Mouse (Mus musculus) cerebellum, adult 9-11 months (tissue): ENCODE results near the gene Sphk2.
A peak's percentile ranks its signal among the peaks of the same experiment; 100 is the strongest.

Experiments
- DNase-seq: peaks from one replicate; pipeline ENCODE4 v3.0.0; 2022

Gene Sphk2

DNA sequence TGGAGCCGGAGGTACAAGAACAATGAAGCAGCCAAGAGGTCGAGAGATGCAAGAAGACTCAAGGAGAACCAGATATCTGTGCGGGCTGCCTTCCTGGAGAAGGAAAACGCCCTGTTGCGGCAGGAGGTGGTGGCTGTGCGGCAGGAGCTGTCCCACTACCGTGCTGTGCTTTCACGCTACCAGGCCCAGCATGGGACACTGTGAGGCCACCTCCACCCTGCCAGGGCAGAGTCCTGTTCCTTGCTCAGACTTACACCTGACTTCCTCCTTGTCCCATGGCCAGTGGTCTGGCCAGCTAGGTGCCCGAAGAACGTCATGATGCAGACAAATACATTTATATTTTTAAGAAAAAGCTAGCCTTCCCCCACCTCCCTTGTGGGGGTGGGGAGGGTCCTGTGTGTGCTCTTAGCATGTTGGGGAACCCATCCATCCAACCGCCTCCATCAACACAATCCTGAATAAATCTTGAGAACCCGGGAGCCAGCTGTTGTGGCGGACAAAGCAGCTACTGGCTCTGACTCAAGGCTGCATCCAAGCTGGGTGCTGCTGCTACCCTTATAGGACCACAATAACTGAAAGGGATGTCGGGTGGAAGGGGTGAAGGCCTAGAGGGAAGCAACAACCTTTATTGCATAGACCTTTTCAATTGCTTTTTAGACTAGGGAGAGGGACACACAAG, 8.0 kb downstream of the Sphk2 start:
- peak; percentile 63 for DNase-seq

DNA sequence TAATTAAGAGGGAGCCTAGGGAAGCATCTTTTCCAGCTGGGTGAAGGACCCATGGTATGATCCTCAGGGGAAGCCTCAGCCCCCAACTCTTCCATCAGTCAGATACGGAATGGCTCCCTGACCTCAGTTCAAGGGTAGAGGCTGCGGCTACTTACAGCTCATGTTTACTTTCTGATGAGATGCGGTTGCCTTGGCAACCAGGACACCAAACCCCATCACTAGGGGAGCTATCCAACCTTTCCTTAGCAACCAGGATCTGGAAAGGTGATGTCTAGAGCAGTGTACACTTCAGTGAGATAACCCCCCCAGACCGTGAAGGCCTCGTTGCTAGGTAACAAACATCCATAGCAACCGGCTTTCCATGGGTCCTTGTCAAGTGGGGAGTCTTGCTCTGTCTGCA, 8.8 kb downstream of the Sphk2 start:
- peak; percentile 64 for DNase-seq

DNA sequence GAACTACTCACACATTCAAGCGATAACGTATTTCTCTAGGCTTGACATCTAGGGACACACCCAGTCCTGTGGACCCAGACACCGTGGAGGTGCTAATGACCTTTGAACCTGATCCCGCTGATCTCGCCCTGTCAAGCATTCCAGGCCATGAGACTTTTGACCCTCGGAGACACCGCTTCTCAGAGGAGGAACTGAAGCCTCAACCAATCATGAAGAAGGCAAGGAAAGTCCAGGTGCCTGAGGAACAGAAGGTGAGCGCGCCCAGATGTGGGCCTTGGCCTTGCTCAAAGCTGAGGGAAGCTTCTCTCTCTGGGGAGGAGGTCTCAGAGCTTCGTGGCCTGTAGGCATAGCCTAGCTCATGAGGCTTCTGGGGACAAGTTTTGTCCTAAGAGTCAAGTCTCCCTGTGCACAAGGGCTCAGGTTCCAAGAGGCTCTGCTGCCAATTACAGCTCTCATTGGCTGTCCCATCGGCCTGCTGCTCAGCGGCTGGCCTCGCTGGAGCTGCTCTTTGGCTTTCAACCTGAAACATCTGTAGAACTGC, 9.5 kb downstream of the Sphk2 start:
- DNase-seq = peak; percentile 77

DNA sequence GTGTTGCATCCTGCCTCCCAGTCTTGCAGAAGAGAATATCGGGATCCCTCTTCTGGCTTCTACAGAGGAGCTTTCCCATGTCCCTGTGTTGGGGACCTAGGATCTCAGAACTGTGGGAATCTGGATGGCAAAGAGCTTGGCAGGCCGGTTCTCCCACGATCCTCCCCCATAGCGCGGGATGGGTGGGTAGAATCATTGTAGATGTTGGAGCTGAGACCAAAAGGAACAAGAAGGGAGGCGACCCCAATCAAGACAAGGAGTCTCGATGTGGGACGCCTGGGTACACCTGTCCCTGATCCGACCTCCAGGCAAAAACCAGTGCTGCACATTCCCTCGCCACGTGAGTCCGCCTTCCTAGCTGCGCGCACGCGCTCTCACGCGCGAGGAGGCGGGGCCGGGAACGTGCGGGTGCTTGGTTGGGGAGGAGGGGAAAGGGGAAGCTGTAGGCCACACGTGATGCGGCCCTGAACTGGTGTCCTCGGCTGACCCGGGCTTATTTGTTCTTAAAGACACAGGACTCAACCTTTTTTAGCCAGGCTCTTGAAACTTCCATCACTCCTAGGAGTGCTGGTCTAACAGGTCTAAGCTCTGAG, 10.3 kb downstream of the Sphk2 start:
- DNase-seq = peak; percentile 98

DNA sequence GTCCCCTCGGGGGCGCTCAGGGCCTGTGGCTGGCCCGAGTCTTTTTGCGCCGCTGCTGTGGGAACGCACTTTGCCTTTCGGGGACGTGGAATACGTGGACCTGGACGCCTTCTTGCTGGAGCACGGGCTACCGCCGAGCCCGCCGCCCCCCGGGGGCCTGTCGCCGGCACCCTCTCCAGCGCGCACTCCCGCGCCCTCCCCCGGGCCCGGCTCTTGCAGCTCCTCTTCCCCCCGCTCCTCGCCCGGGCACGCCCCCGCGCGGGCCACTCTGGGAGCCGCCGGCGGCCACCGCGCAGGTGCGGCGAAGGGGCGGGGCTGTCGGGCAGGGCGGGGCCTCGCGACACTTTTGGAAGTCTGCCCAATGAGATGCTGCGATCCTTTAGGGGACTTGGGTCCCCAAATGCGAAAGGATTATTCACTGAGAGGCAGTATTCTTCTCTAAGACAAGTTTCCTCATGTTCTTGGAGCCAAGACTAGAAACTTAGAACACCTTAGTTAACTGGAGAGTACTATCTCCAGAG, 11.0 kb downstream of the Sphk2 start:
- DNase-seq = peak; percentile 94

DNA sequence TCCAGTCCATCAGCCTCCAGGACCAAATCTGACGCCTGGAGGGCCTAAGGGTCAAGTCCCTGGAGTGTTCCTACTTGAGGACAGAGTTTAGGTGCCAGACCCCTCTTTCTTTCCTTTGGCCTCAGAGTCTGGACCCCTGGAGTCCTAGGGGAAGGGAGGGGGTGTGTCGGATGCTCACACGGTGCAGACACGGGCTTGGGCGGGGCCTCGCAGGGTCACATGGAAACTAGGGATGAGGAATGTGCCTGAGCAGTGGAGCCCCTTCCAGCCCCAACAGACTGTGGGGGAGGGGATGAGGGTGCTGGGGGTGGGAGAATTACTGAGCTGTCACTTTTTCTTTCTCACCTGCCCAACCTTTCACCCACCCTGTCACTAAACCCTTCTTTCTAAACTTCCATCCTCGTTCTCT, 11.9 kb downstream of the Sphk2 start:
- peak; percentile 94 for DNase-seq

DNA sequence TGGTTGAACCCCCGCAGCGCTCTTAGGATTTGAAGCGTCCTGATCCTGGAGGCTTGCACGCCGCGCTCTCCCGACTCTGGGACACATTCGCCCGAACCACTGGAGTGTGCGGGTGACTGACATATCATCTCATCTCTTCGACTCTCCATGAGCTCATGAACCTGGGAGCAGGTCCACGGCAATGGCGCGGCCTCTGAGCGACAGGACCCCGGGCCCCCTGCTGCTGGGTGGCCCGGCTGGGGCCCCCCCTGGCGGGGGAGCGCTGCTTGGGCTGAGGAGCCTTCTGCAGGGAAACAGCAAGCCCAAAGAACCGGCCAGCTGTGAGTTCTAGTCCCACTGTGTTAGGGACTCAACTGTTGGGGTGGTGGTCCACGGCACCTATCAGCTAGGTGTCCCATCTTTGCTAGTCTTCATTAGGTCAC, 12.3 kb downstream of the Sphk2 start:
- DNase-seq = no peak

DNA sequence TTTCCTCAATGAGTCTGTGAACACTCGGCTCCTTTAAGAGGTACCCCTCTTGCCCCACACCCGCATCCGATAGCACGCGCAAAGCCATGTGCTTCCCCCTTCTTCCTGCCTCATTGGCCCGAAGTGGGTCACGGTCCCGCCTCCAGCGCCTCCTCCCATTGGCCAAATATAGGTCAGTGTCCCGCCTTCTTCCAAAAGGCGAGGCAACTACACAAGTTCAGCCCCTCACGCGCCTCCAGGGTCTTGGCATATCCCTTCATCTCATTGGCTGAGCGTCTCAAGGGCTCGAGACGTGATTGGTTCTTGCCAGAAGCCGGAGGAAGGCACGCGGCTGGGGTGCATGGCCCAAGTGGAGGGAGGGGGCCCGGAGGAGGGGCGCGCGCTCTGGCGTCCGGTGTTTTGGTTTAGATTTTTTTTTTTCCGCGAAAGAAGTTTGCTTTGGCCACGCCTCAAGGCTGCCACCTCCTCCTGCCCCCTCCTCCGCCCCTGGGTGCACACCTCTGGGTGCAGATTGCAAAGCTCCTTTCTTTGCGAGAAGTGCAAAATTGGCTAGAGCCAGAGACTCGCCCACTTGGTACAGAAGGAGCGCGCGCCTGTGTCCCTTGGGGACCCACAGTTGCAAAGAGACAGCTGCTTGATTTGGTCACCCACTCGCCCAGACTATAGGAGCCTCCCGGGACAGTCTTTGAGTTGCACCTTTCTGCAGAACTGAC, 12.9 kb downstream of the Sphk2 start, which contains the start of gene Dbp:
TSS of gene Dbp (plus strand) at position 359 of the 713 bp plus-strand sequence.
- peak; percentile 100 for DNase-seq

DNA sequence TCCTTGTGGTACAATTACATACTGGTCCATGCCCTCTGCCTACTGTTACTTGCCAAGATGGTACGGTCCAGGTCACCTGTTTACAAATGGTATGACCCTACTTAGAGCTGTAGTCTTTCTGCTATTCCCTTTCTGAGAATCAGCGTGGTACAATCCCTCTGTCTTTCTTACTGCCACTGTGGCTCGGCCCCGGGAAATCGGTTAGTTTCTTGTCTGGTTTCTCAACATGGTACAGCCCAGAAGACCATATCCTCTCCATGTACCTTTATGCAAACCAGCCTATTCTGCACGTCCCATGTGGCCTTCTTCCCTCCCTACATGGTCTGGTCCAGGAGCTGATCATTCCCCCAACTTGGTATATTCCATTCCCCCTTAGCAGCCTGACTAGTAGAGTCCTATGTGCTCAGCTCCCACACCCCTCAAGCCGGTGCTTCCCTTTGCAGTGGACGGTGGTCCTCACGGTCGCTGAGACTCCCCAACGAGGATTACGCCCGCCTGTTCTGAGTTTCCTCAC, 13.7 kb downstream of the Sphk2 start:
- DNase-seq = peak; percentile 95

DNA sequence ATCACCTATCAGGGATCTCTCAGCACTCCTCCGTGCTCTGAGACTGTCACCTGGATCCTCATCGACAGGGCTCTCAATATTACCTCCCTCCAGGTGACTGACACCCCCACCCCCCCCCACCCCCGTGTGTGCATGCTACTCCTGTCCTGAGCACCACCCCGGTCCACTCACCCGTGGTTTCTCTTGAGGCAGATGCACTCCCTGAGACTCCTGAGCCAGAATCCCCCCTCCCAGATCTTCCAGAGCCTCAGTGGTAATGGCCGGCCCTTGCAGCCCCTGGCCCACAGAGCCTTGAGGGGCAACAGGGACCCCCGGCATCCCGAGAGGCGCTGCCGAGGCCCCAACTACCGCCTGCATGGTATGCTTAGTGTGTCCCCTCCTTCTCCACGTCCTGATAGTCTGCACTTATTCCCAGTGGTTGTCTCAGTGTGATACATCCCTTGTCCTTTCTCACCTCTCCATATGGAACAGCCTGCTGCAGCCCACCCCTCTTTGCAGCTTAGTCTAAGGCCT, 14.2 kb downstream of the Sphk2 start:
- DNase-seq = peak; percentile 87

DNA sequence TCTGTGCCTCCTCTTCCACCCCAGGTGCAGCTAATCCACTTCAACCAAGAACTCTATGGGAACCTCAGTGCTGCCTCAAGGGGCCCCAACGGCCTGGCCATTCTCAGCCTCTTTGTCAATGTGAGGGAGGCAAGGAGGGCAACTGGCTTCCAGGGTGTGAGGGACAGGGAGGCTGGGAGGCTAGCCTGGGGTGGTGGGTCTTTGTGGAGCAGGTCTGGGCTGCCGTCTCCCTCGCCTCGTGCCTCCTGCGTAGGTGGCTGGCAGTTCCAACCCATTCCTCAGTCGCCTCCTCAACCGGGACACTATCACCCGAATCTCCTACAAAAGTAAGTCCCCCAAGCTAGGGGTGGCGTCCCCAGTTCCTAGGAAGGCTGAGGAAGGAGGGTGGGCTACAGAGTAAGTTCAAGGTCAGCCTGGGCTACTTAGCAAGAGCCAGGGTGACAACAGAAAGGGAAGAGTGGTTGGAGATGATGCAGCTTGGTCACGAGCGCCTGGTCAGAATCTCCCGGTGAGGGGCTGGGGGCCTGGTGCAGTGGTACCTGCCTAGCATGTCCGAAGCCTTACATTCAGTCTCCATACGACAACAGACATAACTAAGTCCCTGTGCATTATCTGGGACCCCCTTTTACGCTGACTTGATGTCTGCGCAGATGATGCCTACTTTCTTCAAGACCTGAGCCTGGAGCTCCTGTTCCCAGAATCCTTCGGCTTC, 14.8 kb downstream of the Sphk2 start:
- peak; percentile 77 for DNase-seq

DNA sequence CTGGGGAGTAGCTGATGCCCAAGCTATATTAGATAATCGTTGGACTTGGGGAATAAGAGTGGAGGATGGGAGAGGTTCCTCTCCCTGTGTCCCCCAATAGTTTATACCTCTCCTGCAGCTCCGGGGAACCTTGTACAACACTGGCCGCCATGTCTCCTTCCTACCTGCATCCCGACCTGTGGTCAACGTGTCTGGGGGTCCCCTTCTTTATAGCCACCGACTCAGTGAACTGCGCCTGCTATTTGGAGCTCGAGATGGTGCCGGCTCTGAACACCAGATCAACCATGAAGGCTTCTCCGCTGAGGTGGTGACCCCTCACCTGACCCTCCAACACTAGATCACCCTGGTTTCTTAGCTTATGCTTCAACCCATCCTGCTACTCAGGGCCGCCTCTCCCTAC, 15.5 kb downstream of the Sphk2 start:
- peak; percentile 73 for DNase-seq

DNA sequence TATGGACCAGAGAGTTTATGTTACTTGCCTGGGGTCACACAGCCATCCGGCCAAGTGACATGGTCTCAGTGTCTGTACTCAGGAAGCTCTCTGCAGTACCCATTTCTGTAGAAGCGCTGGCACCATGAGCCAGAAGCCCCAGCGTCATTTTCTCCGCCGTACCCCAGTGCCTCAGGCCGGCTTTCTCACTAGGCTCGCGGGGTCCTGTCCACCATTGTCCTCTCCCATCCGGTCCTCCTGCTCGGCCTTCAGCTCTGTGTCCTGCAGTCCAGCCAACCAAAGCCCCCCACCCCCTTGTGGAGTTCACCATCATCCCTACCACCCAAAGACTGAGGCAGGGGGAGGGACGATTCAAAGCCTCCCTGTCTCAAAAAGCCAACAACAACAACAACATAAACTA, 16.2 kb downstream of the Sphk2 start:
- DNase-seq = peak; percentile 74

DNA sequence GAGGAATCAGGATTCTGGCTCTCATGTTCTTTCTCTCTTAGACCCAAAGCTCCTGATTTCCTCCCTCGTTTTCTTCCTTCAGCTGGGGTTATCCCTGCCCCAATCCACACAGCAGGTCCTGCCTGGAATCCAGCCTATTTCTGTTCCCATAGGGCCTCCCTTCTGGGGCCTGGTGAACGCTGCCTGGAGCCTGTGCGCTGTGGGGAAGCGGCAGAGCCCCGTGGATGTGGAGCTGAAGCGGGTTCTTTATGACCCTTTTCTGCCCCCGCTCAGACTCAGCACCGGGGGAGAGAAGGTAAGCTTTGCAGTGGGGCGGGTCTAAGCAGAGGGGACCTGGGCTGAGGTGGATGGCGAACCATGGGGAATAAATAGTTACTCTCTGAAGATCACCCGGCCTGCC, 16.7 kb downstream of the Sphk2 start:
- DNase-seq = peak; percentile 78

DNA sequence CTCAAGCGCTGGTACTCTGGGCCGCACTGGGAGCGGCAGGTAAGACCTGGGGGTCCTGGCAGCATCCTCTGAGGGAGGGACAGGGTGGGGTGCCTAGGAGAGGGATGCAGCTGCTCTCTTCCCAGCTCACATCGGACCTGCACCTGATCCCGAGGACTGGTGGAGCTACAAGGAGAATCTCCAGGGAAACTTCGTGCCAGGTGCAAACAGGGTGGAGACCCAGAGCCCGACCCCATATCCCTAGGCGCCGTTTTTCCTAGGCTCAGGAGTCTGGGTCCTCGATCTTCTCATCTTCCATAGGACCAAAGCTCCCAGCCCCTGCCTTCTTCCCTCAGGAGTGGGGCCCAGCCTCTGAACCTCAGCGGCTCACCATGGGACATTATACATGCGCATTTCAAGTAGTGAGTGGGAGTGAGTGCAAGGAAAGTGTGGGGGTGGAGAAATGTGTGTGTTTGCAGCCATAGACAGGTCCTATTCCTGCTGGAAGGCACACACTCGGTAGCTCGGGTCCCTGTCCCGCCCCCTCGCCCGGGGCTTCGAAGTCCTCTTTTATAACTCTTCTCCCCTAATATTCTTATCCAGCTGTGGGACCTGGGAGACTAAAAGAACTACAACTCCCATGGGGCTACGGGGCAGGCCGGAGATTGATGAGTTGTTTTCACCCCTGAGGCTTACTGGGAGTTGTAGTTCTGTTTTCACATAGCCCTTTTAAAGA, 17.3 kb downstream of the Sphk2 start:
- peak; percentile 89 for DNase-seq

DNA sequence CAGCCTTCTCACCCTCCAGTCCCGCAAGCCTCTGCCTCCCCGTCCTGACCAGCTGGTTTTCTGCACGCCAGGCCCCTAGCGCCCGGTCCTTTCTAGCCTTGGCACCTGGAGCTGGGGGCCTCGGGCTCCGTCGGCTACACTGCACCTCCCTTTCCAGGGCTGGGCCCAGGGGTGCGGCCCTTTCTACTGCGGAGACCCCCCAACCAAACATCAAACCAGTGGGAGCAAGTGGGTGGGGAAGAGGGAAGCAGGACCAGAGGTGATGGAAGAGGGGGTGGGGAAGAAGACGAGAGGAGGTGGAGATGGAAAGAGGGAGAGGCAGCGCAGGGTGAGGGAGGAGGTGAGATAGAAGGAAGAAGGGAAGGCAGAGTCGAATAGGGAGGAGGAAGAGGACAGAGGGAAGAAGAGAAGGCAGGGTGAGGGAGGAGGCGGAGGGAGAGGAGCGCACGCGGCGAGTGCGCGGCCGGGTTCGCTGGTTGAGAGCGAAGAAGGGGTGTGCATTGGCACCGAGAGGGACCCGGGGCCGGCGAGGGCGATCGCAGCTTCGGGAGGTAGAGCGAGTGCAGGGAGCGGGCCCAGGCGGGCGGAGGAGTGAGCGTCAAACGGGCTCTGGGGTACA, 18.2 kb downstream of the Sphk2 start, which contains the start of gene Car11:
TSS of gene Car11 (plus strand) at position 321 of the 619 bp plus-strand sequence.
- DNase-seq = peak; percentile 77

DNA sequence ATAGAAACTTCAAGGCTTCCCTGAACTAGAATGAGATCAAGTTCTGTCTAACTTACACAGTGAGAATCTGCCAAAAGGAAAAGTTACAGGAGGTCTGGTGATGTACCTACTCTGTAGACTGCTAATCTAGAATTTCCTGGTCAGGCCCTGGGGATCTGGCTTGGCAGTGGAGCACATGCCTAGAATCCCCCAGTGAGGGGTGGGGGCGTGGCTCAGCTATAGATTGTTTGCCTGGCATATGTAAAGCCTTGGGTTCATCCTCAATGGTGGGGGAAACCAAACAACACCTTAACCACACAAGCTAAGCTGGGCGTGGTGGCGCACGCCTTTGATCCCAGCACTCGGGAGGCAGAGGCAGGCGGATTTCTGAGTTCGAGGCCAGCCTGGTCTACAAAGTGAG, 19.9 kb downstream of the Sphk2 start:
- DNase-seq = peak; percentile 59

DNA sequence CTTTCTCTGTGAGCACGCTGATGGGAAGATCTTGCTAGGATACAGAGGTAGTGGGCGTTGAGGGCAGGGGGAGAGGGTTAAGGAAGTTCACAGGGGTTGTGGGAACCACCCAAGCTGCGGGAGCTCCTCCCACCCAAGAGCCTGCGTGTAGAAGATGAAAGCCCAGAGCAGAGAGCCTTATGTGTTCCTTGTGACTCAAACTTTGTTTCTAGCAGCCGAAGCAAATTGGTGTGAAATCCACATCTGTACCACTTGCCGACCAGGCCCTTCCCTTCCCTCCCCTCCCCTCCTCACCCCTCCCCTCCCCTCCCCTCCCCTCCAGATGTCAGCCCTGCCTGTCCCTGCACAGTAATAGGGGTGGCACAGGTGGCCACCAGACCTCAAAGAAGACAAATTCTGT, 22.7 kb downstream of the Sphk2 start:
- DNase-seq = no peak

DNA sequence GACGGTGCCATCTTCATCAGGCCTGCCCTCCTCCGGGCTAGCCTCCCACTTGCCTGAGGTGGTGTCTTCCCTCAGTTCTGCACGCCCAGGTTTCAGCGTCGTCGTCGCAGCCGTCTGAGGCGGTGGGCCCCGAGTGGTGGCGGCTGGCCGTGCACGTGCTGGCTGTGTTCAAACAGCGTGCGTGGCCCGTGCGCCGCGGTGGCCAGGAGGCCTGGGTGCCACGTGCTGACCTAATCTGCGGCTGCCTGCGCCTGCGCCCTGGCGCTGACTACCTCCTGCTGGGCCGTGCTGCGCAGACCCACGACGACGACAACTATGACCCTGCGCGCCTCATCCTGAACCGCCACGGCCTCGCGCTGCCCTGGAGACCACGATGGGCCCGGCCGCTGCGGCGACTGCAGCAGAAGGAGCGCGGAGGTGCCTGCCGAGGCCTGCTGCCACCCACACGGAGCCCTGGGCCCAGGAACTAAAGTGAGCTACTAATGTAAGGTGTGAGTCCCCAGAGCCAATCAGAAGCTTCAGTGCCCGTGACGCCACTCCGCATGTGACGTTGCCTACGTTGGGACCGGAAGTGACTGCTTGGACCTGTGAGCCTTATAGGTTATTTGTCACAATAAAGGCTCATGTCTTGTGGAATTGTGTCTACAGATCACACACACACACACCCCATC, 23.7 kb downstream of the Sphk2 start, which contains the start of gene Sec1:
TSS of gene Sec1 (minus strand) at position 482 of the 671 bp plus-strand sequence.
- no peak for DNase-seq

DNA sequence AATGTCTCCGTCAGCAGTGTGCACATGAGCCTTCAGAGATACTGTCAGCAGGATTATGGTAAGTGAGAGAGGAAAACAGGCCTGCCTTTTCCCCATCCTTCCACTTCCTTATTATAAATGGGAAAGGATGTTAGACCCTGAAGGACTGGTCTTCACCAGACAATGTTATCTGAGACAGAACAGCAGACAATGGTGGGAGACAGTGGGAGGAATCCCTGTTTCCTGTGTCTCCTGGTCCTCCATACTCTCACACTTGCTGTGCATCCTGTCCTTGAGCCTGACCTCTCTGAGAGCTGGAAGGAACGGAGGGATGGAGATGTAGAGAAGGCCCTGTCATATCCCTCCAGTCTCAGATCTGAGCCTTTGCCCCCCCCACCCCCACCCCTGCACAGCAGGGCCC, 25.4 kb downstream of the Sphk2 start:
- DNase-seq = no peak
